Mouse (Mus musculus): ENCODE results near the gene H2-Q6.
"Not testable (repeated sequence)": the region's sequence is repeated elsewhere in the genome, so short reads cannot be mapped to it uniquely, and the experiment has no call there.

The H2-Q6 gene

GRCm38 (mm10) chr17:35434836-35435235, 10.2 kb downstream of the H2-Q6 start:
- in situ Hi-C loops (cut with MseI, MboI), result not testable (repeated sequence)

GRCm38 (mm10) chr17:35435577-35435976, 10.9 kb downstream of the H2-Q6 start:
- in situ Hi-C loops (cut with MseI, MboI), result not testable (repeated sequence)

- in situ Hi-C loops (cut with MseI, MboI), result not testable (repeated sequence)
These were observed 12.8 kb downstream of the H2-Q6 start for GRCm38 (mm10) chr17:35437386-35437936.

- in situ Hi-C loops (cut with MseI, MboI), result not testable (repeated sequence)
These were observed 13.7 kb downstream of the H2-Q6 start for GRCm38 (mm10) chr17:35438395-35438794.

- in situ Hi-C loops (cut with MseI, MboI), result not testable (repeated sequence)
These were observed 14.2 kb downstream of the H2-Q6 start, which contains the start of gene H2-Q7 for GRCm38 (mm10) chr17:35438885-35439284. H2-Q7 (plus strand) TSS chr17:35439155.

GRCm38 (mm10) chr17:35439295-35439747, 14.7 kb downstream of the H2-Q6 start:
- in situ Hi-C loops (cut with MseI, MboI), result not testable (repeated sequence)

GRCm38 (mm10) chr17:35439925-35440645, 15.4 kb downstream of the H2-Q6 start:
- in situ Hi-C loops (cut with MseI, MboI), result not testable (repeated sequence)

- in situ Hi-C loops (cut with MseI, MboI), result not testable (repeated sequence)
These were observed 17.7 kb downstream of the H2-Q6 start for GRCm38 (mm10) chr17:35442376-35442775.

GRCm38 (mm10) chr17:35444510-35444909, 19.9 kb downstream of the H2-Q6 start:
- in situ Hi-C loops (cut with MseI, MboI), result not testable (repeated sequence)

GRCm38 (mm10) chr17:35458247-35458646, 33.6 kb downstream of the H2-Q6 start:
- in situ Hi-C loops (cut with MseI, MboI), result not testable (repeated sequence)

GRCm38 (mm10) chr17:35460513-35461341, 36.1 kb downstream of the H2-Q6 start:
- in situ Hi-C loops (cut with MseI, MboI), result not testable (repeated sequence)

GRCm38 (mm10) chr17:35465651-35466050, 41.0 kb downstream of the H2-Q6 start:
- in situ Hi-C loops (cut with MseI, MboI), result not testable (repeated sequence)

- in situ Hi-C loops (cut with MseI, MboI), result not testable (repeated sequence)
These were observed 44.3 kb downstream of the H2-Q6 start for GRCm38 (mm10) chr17:35468936-35469335.

GRCm38 (mm10) chr17:35469842-35470751, 45.4 kb downstream of the H2-Q6 start, which contains the start of gene H2-Q10:
H2-Q10 (plus strand) TSS chr17:35470089.
- in situ Hi-C loops (cut with MseI, MboI), result no loop called here
